Comparison of ENCODE assay signal across 15 mouse cellular contexts in the genomic region with DNA sequence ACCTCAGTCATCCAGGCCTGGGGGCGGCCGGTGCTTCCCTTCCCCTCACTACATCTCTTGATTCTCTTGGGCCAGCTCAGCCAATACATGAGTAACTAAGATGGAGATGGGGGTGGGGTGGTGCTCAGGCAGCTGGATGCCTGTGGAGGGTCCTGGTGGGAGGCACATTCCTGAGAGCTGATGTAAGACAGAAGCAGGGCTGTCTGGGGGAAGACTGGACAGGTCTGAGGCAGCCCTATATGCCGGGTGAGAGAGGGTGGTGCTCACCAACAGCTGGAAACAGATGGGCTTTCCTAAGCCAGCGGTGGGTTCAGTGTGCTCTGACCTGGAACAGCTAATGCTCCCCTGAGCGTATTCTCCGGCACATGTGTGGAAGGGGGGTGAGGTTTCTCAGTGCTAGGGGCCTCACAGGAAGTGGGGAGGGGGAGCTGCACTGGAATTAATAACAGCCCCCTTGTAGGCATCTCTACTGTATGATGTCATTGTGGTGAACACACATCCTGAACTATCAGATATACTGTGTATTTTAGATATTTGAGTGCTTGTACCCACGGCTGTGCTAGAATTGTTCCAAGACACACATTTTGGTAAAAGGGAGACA. TPM values are rescaled to one million over a fixed set of nuclear protein-coding genes. Genes with fewer than 3 reads are reported as not detected.
A peak's percentile ranks its signal among the peaks of the same experiment; 100 is the strongest.
DNase-seq lines count a peak whose midpoint lies in the region; ATAC-seq and TF ChIP-seq lines count a peak whose summit lies in the region.
"Not testable (repeated sequence)": the region's sequence is repeated elsewhere in the genome, so short reads cannot be mapped to it uniquely, and the experiment has no call there.
"Had no signal": no experiment of that assay in that cellular context is flagged by ENCODE, and none has a peak within 500 bp of the region (broad histone marks: within the 10 kb centered on the region; RNA-seq: fewer than 3 reads in every experiment).

No protein-coding gene starts in this region.

- not testable (repeated sequence) for H3K4me1 ChIP-seq in embryonic facial prominence, embryonic 14.5 days (ENCODE audit: control insufficient read depth, insufficient read depth, low read length); heart, embryonic 12.5 days (replicated peaks); heart, postnatal 0 days (ENCODE audit: control insufficient read depth, insufficient read depth); intestine, embryonic 16.5 days (ENCODE audit: control insufficient read depth, insufficient read depth, low read length); kidney, postnatal 0 days (replicated peaks; ENCODE audit: insufficient read depth, low read length); limb, embryonic 15.5 days; midbrain, embryonic 11.5 days (ENCODE audit: control insufficient read depth, insufficient read depth, low read length); stomach, embryonic 16.5 days (ENCODE audit: control insufficient read depth, insufficient read depth, low read length)

- not testable (repeated sequence) for H3K27me3 ChIP-seq in embryonic facial prominence, embryonic 14.5 days (replicated peaks; ENCODE audit: control insufficient read depth, insufficient read depth, low read length); heart, embryonic 12.5 days (replicated peaks); heart, postnatal 0 days (ENCODE audit: control insufficient read depth, insufficient read depth, low read length); intestine, embryonic 16.5 days (replicated peaks; ENCODE audit: control insufficient read depth, insufficient read depth, low read length); kidney, postnatal 0 days (ENCODE audit: insufficient read depth, low read length); limb, embryonic 15.5 days; midbrain, embryonic 11.5 days (ENCODE audit: control insufficient read depth, insufficient read depth, low read length); stomach, embryonic 16.5 days (ENCODE audit: control insufficient read depth, insufficient read depth, low read length)

- not testable (repeated sequence) for H3K9ac ChIP-seq in embryonic facial prominence, embryonic 14.5 days (ENCODE audit: low read depth, low read length); heart, embryonic 12.5 days; heart, postnatal 0 days (replicated peaks; ENCODE audit: low read depth, low read length); intestine, embryonic 16.5 days (ENCODE audit: low read depth, low read length); kidney, postnatal 0 days (ENCODE audit: low read depth, low read length); limb, embryonic 15.5 days; midbrain, embryonic 11.5 days (ENCODE audit: low read length); stomach, embryonic 16.5 days (ENCODE audit: low read length)

- H3K4me3 ChIP-seq in embryonic facial prominence, embryonic 14.5 days (ENCODE audit: low read depth, low read length); heart, embryonic 12.5 days; heart, postnatal 0 days (ENCODE audit: low read depth, low read length); intestine, embryonic 16.5 days (ENCODE audit: low read length); kidney, postnatal 0 days (replicated peaks; ENCODE audit: low read depth, low read length); limb, embryonic 15.5 days; midbrain, embryonic 11.5 days (ENCODE audit: low read depth, low read length); stomach, embryonic 16.5 days (replicated peaks; ENCODE audit: low read length): not testable (repeated sequence)

- not testable (repeated sequence) for TF ChIP-seq EP300 in heart, postnatal 0 days (IDR thresholded peaks at IDR 0.05; ENCODE audit: low read depth)

- not testable (repeated sequence) for H3K9me3 ChIP-seq in embryonic facial prominence, embryonic 14.5 days (ENCODE audit: control insufficient read depth, low read length); heart, embryonic 12.5 days (replicated peaks); heart, postnatal 0 days (replicated peaks; ENCODE audit: control insufficient read depth, low read length); intestine, embryonic 16.5 days (ENCODE audit: control insufficient read depth, low read length); kidney, postnatal 0 days (replicated peaks; ENCODE audit: low read length); limb, embryonic 15.5 days; midbrain, embryonic 11.5 days (ENCODE audit: control insufficient read depth, low read length); stomach, embryonic 16.5 days (replicated peaks; ENCODE audit: control insufficient read depth, low read length)

- not testable (repeated sequence) for DNase-seq in embryonic facial prominence, embryonic 14.5 days (ENCODE audit: low spot score); heart, postnatal 0 days (ENCODE audit: low spot score); kidney, postnatal 0 days (ENCODE audit: low spot score); midbrain, embryonic 11.5 days (ENCODE audit: low spot score, missing footprints)

- not testable (repeated sequence) for H3K36me3 ChIP-seq in embryonic facial prominence, embryonic 14.5 days (ENCODE audit: control insufficient read depth, insufficient read depth, low read length); heart, embryonic 12.5 days; heart, postnatal 0 days (replicated peaks; ENCODE audit: control insufficient read depth, insufficient read depth, low read length); intestine, embryonic 16.5 days (ENCODE audit: control insufficient read depth, insufficient read depth, low read length); kidney, postnatal 0 days (ENCODE audit: insufficient read depth, low read length); limb, embryonic 15.5 days; midbrain, embryonic 11.5 days (ENCODE audit: control insufficient read depth, insufficient read depth, low read length); stomach, embryonic 16.5 days (ENCODE audit: control insufficient read depth, insufficient read depth, low read length)

- not testable (repeated sequence) for H3K4me2 ChIP-seq in embryonic facial prominence, embryonic 14.5 days (ENCODE audit: low read depth, low read length); heart, embryonic 12.5 days; heart, postnatal 0 days (ENCODE audit: low read depth, low read length); intestine, embryonic 16.5 days (ENCODE audit: low read depth, low read length); kidney, postnatal 0 days (ENCODE audit: low read length); limb, embryonic 15.5 days; midbrain, embryonic 11.5 days; stomach, embryonic 16.5 days (ENCODE audit: low read depth, low read length)

- H3K27ac ChIP-seq in embryonic facial prominence, embryonic 14.5 days (replicated peaks; ENCODE audit: low read depth, low read length); heart, embryonic 12.5 days (ENCODE audit: poor library complexity, severe bottlenecking); heart, postnatal 0 days (ENCODE audit: low read depth); intestine, embryonic 16.5 days (ENCODE audit: low read length); kidney, postnatal 0 days; limb, embryonic 15.5 days; midbrain, embryonic 11.5 days (ENCODE audit: low read depth, low read length); stomach, embryonic 16.5 days (ENCODE audit: low read length): not testable (repeated sequence)

- no CpG with 5 or more reads among the region's 7 CpGs for WGBS in embryonic facial prominence, embryonic 14.5 days
- no CpG with 5 or more reads among the region's 7 CpGs for WGBS in heart, embryonic 12.5 days
- WGBS in heart, postnatal 0 days, result no CpG with 5 or more reads among the region's 7 CpGs
- no CpG with 5 or more reads among the region's 7 CpGs for WGBS in intestine, embryonic 16.5 days
- no CpG with 5 or more reads among the region's 7 CpGs for WGBS in kidney, postnatal 0 days
- WGBS in limb, embryonic 15.5 days, result no CpG with 5 or more reads among the region's 7 CpGs
- no CpG with 5 or more reads among the region's 7 CpGs for WGBS in midbrain, embryonic 11.5 days
- WGBS in stomach, embryonic 16.5 days, result no CpG with 5 or more reads among the region's 7 CpGs

- peak; percentile 94 for ATAC-seq in embryonic facial prominence, embryonic 14.5 days (ENCODE audit: low read depth)
- ATAC-seq in heart, embryonic 12.5 days (ENCODE audit: insufficient number of reproducible peaks, low FRiP score), result peak; percentile 82
- ATAC-seq in heart, postnatal 0 days (ENCODE audit: insufficient read depth, low read depth), result peak; percentile 64
- ATAC-seq in intestine, embryonic 16.5 days, result peak; percentile 87
- peak; percentile 95 for ATAC-seq in kidney, postnatal 0 days (replicated peaks; ENCODE audit: low FRiP score, low read depth)
- ATAC-seq in limb, embryonic 15.5 days (ENCODE audit: insufficient number of reproducible peaks, low FRiP score, low TSS enrichment, low read depth), result peak; percentile 92
- peak; percentile 72; the same call in 1 of the 2 replicates for ATAC-seq in midbrain, embryonic 11.5 days (ENCODE audit: low FRiP score)
- peak; percentile 90 for ATAC-seq in stomach, embryonic 16.5 days (ENCODE audit: insufficient read depth, low FRiP score)

- not testable (repeated sequence) for TF ChIP-seq CTCF in heart, postnatal 0 days (IDR thresholded peaks at IDR 0.05; ENCODE audit: low read depth); kidney, postnatal 0 days (IDR thresholded peaks at IDR 0.05; ENCODE audit: low read depth)

RNA-seq across cellular contexts. Expression of a gene that starts 60.0 kb away (rescaled TPM):
- polyA plus RNA-seq in embryonic facial prominence, embryonic 14.5 days (2014; fragmentation: Nextera tagmentation; extraction: Ambion mirVana), result not detected in 2 replicates
- 0.61 TPM in 1 of 2 replicates, not detected in the other for polyA plus RNA-seq in heart, embryonic 12.5 days (2016; fragmentation: Nextera tagmentation; extraction: Ambion mirVana)
- total RNA-seq in heart, postnatal 0 days (2014; rRNA removed; ENCODE audit: low replicate concordance), result not detected in 2 replicates
- polyA plus RNA-seq in heart, postnatal 0 days (2015; fragmentation: Nextera tagmentation; extraction: Ambion mirVana), result not detected in 2 replicates
- polyA plus RNA-seq in intestine, embryonic 16.5 days (2015; fragmentation: Nextera tagmentation; extraction: Ambion mirVana), result not detected in 2 replicates
- polyA plus RNA-seq in kidney, postnatal 0 days (2015; fragmentation: Nextera tagmentation; extraction: Ambion mirVana), result 0.11 TPM in 1 of 2 replicates, not detected in the other
- 0.15 TPM in 1 of 2 replicates, not detected in the other for polyA plus RNA-seq in limb, embryonic 15.5 days (2015; fragmentation: Nextera tagmentation; extraction: Ambion mirVana)
- not detected in 2 replicates for polyA plus RNA-seq in midbrain, embryonic 11.5 days (2014; fragmentation: Nextera tagmentation; extraction: Ambion mirVana)
- polyA plus RNA-seq in stomach, embryonic 16.5 days (2015; fragmentation: Nextera tagmentation; extraction: Ambion mirVana), result not detected in 2 replicates
- total RNA-seq: midbrain, postnatal 0 days had no signal
- polyA plus RNA-seq: forebrain, embryonic 15.5 days; frontal cortex, adult 2 months; hindbrain, embryonic 15.5 days; liver, embryonic 11.5 days; midbrain, postnatal 0 days; myocyte; neural tube, embryonic 12.5 days had no signal
